Mouse (Mus musculus) forebrain, embryonic 14.5 days (tissue): ENCODE measurements around the gene Eed. TPM values are rescaled to one million over a fixed set of nuclear protein-coding genes. Genes with fewer than 3 reads are reported as not detected.

ENCODE experiments used
- ATAC-seq: fragments of 200-750 bp; cut with Nextera tagmentation; 2 replicates; pipeline ENCODE4 v1.8.0; 2017; ENCODE audit warnings: mild to moderate bottlenecking, moderate library complexity
- DNase-seq: peaks from one replicate; pipeline ENCODE4 v3.0.0-alpha.2; 2015; ENCODE audit warnings: low spot score
- H3K27ac ChIP-seq: fragments of 300-500 bp; sonication (generic); 2 replicates; pipeline ENCODE4 v1.5.1; 2014; ENCODE audit warnings: low read depth, mild to moderate bottlenecking, control low read depth, low read length, moderate library complexity
- H3K27me3 ChIP-seq: fragments of 300-500 bp; sonication (generic); replicated peaks from 2 replicates; pipeline ENCODE4 v1.6.1; 2014; ENCODE audit warnings: low read length, control low read depth, mixed read lengths; ENCODE audit not compliant: control insufficient read depth, insufficient read depth
- H3K36me3 ChIP-seq: fragments of 300-500 bp; sonication (generic); 2 replicates; pipeline ENCODE4 v1.6.1; 2014; ENCODE audit warnings: low read length, control low read depth; ENCODE audit not compliant: control insufficient read depth, insufficient read depth
- H3K4me1 ChIP-seq: fragments of 300-500 bp; sonication (generic); 2 replicates; pipeline ENCODE4 v1.6.1; 2014; ENCODE audit warnings: antibody characterized with exemption, low read length, control low read depth; ENCODE audit not compliant: control insufficient read depth, insufficient read depth
- H3K4me2 ChIP-seq: fragments of 300-500 bp; sonication (generic); 2 replicates; pipeline ENCODE4 v1.6.1; 2014; ENCODE audit warnings: mild to moderate bottlenecking, control low read depth, low read length
- H3K4me3 ChIP-seq: fragments of 300-500 bp; sonication (generic); 2 replicates; pipeline ENCODE4 v1.5.1; 2014; ENCODE audit warnings: low read depth, low read length, control low read depth
- H3K9ac ChIP-seq: fragments of 300-500 bp; sonication (generic); 2 replicates; pipeline ENCODE4 v1.6.1; 2014; ENCODE audit warnings: mild to moderate bottlenecking, low read length, control low read depth, moderate library complexity
- H3K9me3 ChIP-seq: fragments of 300-500 bp; sonication (generic); replicated peaks from 2 replicates; pipeline ENCODE4 v1.6.1; 2016; ENCODE audit warnings: low read length, control low read depth, mixed read lengths; ENCODE audit not compliant: control insufficient read depth
- WGBS: fragments of 180-500 bp; shearing (Covaris S2); extraction: QIAGEN DNeasy Blood & Tissue Kit; methylation state at CpG from one replicate; pipeline ENCODE4 v1.1.7; 2014; 5-methylcytosine and 5-hydroxymethylcytosine counted together
- polyA plus RNA-seq: library from polyadenylated mRNA; unstranded; fragments of >200 nt; fragmentation: Nextera tagmentation; extraction: Ambion mirVana; gene quantifications from 2 replicates; pipeline ENCODE4 v1.2.1, GENCODE M21; 2014

Gene Eed
- polyA plus RNA-seq, 1 experiment from 2014 or later, result 41.2 TPM

DNA sequence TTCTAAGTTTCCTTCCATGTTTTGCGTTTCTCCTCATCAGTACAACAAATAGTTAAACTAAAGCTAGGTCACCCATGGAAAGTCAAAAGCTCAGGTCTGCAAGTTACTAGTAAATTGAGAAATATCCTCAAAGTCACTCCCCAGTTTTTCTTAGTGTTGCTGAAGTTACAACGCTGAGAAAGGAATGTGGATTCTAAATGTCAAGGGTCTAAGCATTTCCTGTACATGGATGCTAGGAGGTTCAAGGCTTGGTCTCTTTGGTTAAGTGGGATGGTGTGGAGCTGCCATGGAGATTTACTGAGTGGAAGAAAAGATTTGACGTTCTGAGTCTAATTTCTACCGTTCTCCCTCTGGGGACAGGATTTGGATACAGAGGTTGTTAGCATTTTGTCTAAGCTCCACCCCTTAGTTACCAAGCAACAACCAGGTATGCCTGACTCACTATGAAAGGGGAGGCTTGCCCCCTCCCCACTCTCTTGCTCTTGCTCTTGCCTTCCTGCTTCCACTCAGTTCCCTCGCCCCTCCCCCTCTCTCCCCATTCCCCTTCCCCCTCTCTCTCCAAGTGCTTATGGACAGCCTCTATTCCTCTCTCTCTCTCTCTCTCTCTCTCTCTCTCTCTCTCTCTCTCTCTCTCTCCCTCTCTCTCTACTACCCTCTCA is 36.3 kb upstream of the Eed start:
- ATAC-seq (peak; percentile 55; the same call in 1 of the 2 replicates), DNase-seq (no peak)
- 22% methylated on average over 5 of the region's 5 CpGs for WGBS

DNA sequence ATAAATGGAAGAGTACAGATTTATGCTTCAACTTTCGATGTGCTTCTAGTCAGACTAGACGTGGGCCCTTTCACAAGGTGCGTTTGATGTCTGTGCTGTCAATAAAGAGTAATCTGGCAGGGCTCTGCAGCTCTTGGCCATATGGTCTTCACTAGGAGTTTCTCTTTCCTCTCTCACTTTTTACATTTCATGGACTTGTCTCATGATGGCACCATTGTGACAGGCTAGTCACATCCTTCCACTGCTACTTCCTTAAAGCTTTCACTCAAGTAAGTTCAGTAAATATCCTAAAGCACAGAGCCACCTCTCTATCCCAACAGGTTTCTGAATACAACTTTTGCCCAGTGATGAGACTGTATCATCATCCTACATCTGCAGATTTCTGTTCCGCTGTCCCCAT is 35.7 kb upstream of the Eed start:
- Histone ChIP-seq H3K9me3 (no peaks in the 10 kb centered on the region), H3K36me3 (no peaks in the 10 kb centered on the region), H3K27me3 (no peaks in the 10 kb centered on the region), H3K4me3 (no peak overlapping the region), H3K27ac (no peak overlapping the region), H3K4me1 (0 out of 2 replicates have a peak, but pooled peaks cover 3% of the 10 kb centered on the region), H3K9ac (no peak overlapping the region), H3K4me2 (no peak overlapping the region)
- DNase-seq (peak; percentile 25), ATAC-seq (peak; percentile 58; the same call in 1 of the 2 replicates)
- 69% methylated on average over 4 of the region's 4 CpGs for WGBS

More for the DNA sequence above, 36.3 kb upstream of the Eed start:
- H3K4me2 ChIP-seq, result no peak overlapping the region
- H3K4me3 ChIP-seq, result no peak overlapping the region
- H3K4me1 ChIP-seq, result 0 out of 2 replicates have a peak, but pooled peaks cover 3% of the 10 kb centered on the region
- H3K27me3 ChIP-seq, result no peaks in the 10 kb centered on the region
- no peak overlapping the region for H3K27ac ChIP-seq
- H3K9me3 ChIP-seq, result no peaks in the 10 kb centered on the region
- no peaks in the 10 kb centered on the region for H3K36me3 ChIP-seq
- no peak overlapping the region for H3K9ac ChIP-seq

DNA sequence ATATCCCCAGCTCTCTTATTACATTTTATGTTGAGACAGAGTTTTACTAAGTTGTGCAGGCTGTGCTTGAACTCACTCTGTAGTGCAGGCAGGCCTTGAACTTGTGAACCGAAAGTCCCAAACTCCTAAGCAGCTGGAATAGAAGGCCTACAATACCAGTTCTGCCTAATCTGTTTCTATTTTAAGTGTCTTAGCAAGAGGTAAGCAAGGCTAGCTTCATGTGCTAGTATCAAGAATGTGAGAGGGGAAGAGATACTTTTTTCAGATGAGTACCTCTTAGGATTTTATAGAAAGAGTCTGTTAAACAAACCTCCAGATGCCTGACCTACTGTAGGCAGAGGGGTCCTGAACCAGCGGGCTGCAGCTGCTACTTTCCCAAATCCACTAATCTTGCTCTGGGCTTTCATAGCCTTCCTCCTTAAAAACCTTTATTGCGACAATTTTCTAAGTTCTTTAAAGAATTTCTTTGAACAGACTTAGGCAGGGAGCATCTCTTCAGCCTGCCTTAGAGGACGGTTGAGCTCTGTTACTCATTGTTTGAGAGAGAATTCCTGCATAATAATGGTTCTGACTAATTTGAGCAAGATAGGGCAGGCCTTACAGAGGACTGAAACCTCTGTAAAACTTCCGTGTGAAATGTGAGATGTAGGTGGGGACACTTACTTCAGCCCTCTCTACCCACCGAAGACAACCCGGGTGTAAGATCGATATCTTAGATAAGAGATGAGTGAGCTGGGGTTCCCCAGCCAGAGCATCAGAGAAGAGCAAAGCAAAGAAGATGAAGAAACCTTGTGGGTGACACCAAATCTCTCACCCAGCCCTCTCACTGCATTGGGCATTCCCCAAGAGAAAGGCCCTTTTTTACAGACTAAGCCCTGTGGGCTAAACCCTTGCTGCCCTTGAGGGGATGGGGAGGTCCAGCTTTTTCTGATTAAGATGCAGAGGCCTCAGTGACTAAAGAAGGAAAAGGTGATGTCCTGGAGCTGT is 26.2 kb upstream of the Eed start:
- no peaks in the 10 kb centered on the region for H3K4me1 ChIP-seq
- no peak overlapping the region for H3K9ac ChIP-seq
- H3K9me3 ChIP-seq, result no peaks in the 10 kb centered on the region
- H3K36me3 ChIP-seq, result no peaks in the 10 kb centered on the region
- no peaks in the 10 kb centered on the region for H3K27me3 ChIP-seq
- H3K4me2 ChIP-seq, result no peak overlapping the region
- H3K27ac ChIP-seq, result no peak overlapping the region
- ATAC-seq (no peak), DNase-seq (no peak)
- no peak overlapping the region for H3K4me3 ChIP-seq
- WGBS, result 43% methylated on average over 8 of the region's 8 CpGs

DNA sequence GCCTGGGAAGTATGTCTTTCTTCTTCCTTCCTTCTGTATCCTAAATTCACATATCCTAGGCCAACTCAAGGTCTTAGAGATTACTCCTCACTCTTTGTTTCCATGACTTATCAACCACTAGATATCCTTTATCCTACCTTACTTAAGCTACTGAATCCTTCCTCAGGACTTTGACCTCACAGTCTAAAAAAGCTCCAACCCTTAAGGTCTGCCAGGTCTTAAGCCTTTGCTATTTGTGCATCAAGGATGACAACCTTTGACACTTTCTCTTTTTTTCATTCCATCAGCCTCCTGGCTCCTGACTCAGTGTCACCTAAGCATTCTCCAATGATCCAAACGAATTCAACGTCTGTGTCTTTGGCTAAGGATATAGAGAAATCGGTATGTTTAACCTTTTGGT is 24.0 kb upstream of the Eed start:
- DNase-seq, result no peak
- 90% methylated on average over 3 of the region's 3 CpGs for WGBS
- H3K36me3 ChIP-seq, result no peaks in the 10 kb centered on the region

DNA sequence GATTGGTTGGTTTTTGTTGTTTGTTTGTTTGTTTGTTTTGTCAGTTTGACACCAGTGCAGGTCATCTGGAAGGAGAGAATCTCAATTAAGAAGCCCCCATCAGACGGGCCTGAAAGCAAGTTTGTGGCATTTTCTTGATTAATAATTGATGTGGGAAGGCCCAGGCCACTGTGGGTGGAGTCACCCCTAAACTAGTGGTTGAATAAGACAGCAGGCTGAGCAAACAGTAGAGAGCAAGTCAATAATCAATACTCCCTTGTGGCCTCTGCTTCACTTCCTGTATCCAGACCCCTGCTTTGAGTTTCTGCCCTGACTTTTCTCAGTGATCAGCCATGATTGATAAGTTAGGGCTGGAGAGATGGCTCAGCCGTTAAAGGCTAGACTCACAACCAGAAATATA is 21.6 kb upstream of the Eed start:
- WGBS, result 79% methylated on average over 2 of the region's 2 CpGs
- no peak overlapping the region for H3K4me2 ChIP-seq
- H3K9me3 ChIP-seq, result no peaks in the 10 kb centered on the region
- H3K36me3 ChIP-seq, result no peaks in the 10 kb centered on the region
- H3K4me3 ChIP-seq, result no peak overlapping the region
- no peak overlapping the region for H3K9ac ChIP-seq
- no peaks in the 10 kb centered on the region for H3K27me3 ChIP-seq
- no peak overlapping the region for H3K27ac ChIP-seq
- DNase-seq (no peak), ATAC-seq (no peak)
- no peaks in the 10 kb centered on the region for H3K4me1 ChIP-seq

More for the DNA sequence above, 24.0 kb upstream of the Eed start:
- Histone ChIP-seq H3K4me3 (no peak overlapping the region), H3K27me3 (no peaks in the 10 kb centered on the region), H3K4me2 (no peak overlapping the region), H3K9me3 (no peaks in the 10 kb centered on the region), H3K4me1 (no peaks in the 10 kb centered on the region), H3K9ac (no peak overlapping the region), H3K27ac (no peak overlapping the region)
- ATAC-seq, result no peak

DNA sequence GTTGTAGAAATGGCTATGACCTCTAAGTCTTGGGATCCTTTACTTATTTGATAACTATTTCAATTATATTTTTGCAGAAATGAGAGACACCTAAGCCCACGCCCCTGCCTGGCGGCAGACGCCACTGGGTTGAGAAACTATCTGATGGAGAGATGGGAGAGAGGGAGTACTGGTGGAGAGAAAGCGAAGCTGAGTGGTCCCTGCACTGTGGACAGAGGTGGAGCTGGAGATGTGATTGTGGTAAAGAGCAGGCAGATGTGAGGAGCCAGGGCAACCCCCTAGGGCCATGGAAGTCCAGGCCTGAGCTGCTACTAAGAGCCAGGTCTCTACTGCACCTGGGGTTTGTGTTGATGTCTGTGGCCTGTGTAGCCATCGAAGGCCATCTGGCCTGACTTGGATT is 18.7 kb upstream of the Eed start:
- no peaks in the 10 kb centered on the region for H3K36me3 ChIP-seq
- H3K9ac ChIP-seq, result no peak overlapping the region
- no peaks in the 10 kb centered on the region for H3K4me1 ChIP-seq
- H3K9me3 ChIP-seq, result no peaks in the 10 kb centered on the region
- no peak overlapping the region for H3K4me3 ChIP-seq
- DNase-seq, result no peak
- H3K4me2 ChIP-seq, result no peak overlapping the region
- 97% methylated on average over 5 of the region's 5 CpGs for WGBS
- H3K27me3 ChIP-seq, result no peaks in the 10 kb centered on the region
- H3K27ac ChIP-seq, result no peak overlapping the region
- no peak for ATAC-seq

DNA sequence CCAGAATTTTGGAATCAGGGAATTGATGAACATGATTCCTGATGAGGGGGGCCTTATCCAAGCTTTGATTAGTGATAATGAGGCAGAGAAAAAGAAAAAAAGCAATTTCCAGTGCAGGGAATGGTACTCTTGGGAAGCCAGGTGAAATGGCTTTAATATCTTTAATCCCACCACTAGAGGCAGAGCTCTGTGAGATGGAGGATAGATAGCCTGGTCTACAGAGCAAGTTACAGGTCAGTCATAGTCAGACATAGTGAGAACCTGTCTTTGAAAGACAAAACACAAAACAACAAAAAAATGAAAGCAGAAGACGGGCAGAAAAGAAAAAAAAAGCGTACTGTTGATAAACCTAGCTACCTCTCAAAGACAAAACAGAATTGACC is 17.8 kb upstream of the Eed start:
- H3K27ac ChIP-seq, result no peak overlapping the region
- no peak overlapping the region for H3K4me3 ChIP-seq
- H3K9ac ChIP-seq, result no peak overlapping the region
- no peak overlapping the region; the same call in 1 of the 2 replicates for H3K4me2 ChIP-seq
- no peaks in the 10 kb centered on the region for H3K27me3 ChIP-seq
- no peaks in the 10 kb centered on the region for H3K9me3 ChIP-seq
- no peaks in the 10 kb centered on the region for H3K36me3 ChIP-seq
- DNase-seq (peak; percentile 37), ATAC-seq (peak; percentile 78)
- H3K4me1 ChIP-seq, result no peaks in the 10 kb centered on the region
- WGBS, result 65% methylated on average over 2 of the region's 2 CpGs

DNA sequence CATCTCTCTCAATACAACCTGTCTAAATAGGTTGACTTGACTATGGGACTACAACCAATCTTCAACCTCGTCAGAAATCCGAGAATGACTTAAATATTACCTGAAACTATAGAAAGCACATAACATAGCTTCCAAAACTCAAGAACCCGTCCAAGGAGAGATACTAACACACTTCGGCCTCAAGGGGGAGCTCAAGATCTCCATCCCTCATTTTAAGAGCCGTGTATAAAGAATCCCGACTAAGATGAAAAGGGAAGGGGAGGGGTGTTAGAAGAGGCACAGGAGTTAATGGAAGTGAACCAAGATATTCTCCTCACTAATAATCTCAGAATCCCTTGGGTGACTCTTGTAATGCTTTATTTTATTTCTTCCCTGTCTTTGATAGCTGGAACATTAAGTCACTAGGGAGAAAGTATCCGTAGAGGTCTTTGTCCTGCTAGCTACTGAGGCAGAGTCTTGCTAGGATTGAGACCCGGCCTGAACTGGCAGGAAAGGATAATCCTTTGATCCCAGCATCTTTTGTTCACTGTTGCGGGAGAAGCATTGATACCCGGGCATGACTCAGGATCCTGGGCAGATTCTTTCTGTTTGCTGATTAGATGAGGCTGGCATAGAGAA is 17.3 kb upstream of the Eed start:
- no peaks in the 10 kb centered on the region for H3K9me3 ChIP-seq

More for the DNA sequence above, 17.3 kb upstream of the Eed start:
- ATAC-seq (peak; percentile 90), DNase-seq (peak; percentile 92)
- 3% methylated on average over 10 of the region's 10 CpGs for WGBS
- peak overlapping the region; percentile 28; the same call in 1 of the 2 replicates for H3K4me2 ChIP-seq
- H3K36me3 ChIP-seq, result no peaks in the 10 kb centered on the region
- no peaks in the 10 kb centered on the region for H3K4me1 ChIP-seq
- no peak overlapping the region for H3K9ac ChIP-seq
- no peak overlapping the region for H3K27ac ChIP-seq
- no peaks in the 10 kb centered on the region for H3K27me3 ChIP-seq
- H3K4me3 ChIP-seq, result no peak overlapping the region
